In the genomic region with DNA sequence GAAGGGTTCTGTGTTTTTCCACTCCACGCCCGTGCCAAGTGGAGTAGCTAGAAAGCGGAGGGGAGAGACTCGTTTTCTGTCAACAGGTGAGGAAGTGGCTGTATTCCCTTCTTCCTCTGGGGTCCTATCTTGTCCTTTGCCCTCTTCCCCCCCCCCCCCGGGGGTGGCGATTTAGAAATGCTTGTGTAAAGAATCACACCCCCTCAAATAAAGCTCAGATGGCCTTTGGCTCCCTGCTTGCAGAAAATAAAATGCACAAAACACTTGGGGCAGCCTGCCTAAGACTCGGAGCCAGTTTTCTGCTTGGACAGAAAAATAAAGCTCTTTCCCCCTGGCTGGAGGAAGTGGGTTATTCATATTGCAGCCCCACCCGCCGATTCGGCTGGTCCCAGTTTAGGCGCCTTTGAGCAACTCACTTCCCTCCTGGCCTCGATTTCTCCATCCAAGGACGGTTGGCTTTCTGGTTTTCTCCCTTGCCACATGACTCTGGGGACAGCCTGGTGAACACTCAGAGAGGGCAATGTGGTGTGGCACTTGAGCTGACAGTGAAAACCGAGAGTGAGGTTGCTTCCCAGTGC, we compare ENCODE assay signal across 8 mouse cellular contexts. TPM values are rescaled to one million over a fixed set of nuclear protein-coding genes. Genes with fewer than 3 reads are reported as not detected.
A peak's percentile ranks its signal among the peaks of the same experiment; 100 is the strongest.
DNase-seq lines count a peak whose midpoint lies in the region; ATAC-seq and TF ChIP-seq lines count a peak whose summit lies in the region.

No protein-coding gene starts in this region.

- no peaks in the 10 kb centered on the region; the same call in 1 of the 2 replicates for H3K4me1 ChIP-seq in embryonic facial prominence, embryonic 11.5 days (ENCODE audit: control insufficient read depth, insufficient read depth, low read length)
- peaks cover 16% of the 10 kb centered on the region; the same call in 1 of the 2 replicates for H3K4me1 ChIP-seq in heart, postnatal 0 days (ENCODE audit: control insufficient read depth, insufficient read depth)
- H3K4me1 ChIP-seq in limb, embryonic 14.5 days (ENCODE audit: control insufficient read depth, insufficient read depth, low read length): peaks cover 36% of the 10 kb centered on the region
- H3K4me1 ChIP-seq in midbrain, embryonic 16.5 days (ENCODE audit: control insufficient read depth, insufficient read depth, low read length): peaks cover 5% of the 10 kb centered on the region

- TF ChIP-seq EP300 in heart, postnatal 0 days (IDR thresholded peaks at IDR 0.05; ENCODE audit: low read depth): no peak

- H3K36me3 ChIP-seq in embryonic facial prominence, embryonic 11.5 days (replicated peaks; ENCODE audit: control insufficient read depth, insufficient read depth, low read depth, low read length): no peaks in the 10 kb centered on the region
- no peaks in the 10 kb centered on the region for H3K36me3 ChIP-seq in heart, postnatal 0 days (replicated peaks; ENCODE audit: control insufficient read depth, insufficient read depth, low read length)
- no peaks in the 10 kb centered on the region for H3K36me3 ChIP-seq in limb, embryonic 14.5 days (ENCODE audit: control insufficient read depth, insufficient read depth, low read length)
- H3K36me3 ChIP-seq in midbrain, embryonic 16.5 days (ENCODE audit: control insufficient read depth, insufficient read depth, low read length): no peaks in the 10 kb centered on the region

- TF ChIP-seq POLR2A in limb, embryonic 14.5 days (IDR thresholded peaks at IDR 0.05; ENCODE audit: borderline replicate concordance, extremely low read depth, insufficient read depth, insufficient read length): no peak

- no peaks in the 10 kb centered on the region for H3K27me3 ChIP-seq in embryonic facial prominence, embryonic 11.5 days (ENCODE audit: control insufficient read depth, insufficient read depth, low read length)
- no peaks in the 10 kb centered on the region for H3K27me3 ChIP-seq in heart, postnatal 0 days (ENCODE audit: control insufficient read depth, insufficient read depth, low read length)
- no peaks in the 10 kb centered on the region for H3K27me3 ChIP-seq in limb, embryonic 14.5 days (ENCODE audit: control insufficient read depth, insufficient read depth, low read length)
- 0 out of 2 replicates have a peak, but pooled peaks cover 3% of the 10 kb centered on the region for H3K27me3 ChIP-seq in midbrain, embryonic 16.5 days (ENCODE audit: control insufficient read depth, insufficient read depth, low read depth, low read length)

- ATAC-seq in embryonic facial prominence, embryonic 11.5 days (replicated peaks; ENCODE audit: insufficient number of reproducible peaks, low FRiP score, low TSS enrichment, low read depth): no peak
- ATAC-seq in heart, postnatal 0 days (ENCODE audit: insufficient read depth, low read depth): no peak
- ATAC-seq in limb, embryonic 14.5 days (ENCODE audit: low FRiP score, low read depth): no peak
- ATAC-seq in midbrain, embryonic 16.5 days: no peak

- no peak overlapping the region for H3K9ac ChIP-seq in embryonic facial prominence, embryonic 11.5 days (replicated peaks; ENCODE audit: low read length)
- H3K9ac ChIP-seq in heart, postnatal 0 days (replicated peaks; ENCODE audit: low read depth, low read length): peak overlapping the region; percentile 51
- H3K9ac ChIP-seq in limb, embryonic 14.5 days (ENCODE audit: low read depth, low read length, severe bottlenecking): no peak overlapping the region
- 0 out of 2 replicates have a peak overlapping the region, but pooled peaks have one; percentile 45 for H3K9ac ChIP-seq in midbrain, embryonic 16.5 days (ENCODE audit: low read depth, low read length)

- TF ChIP-seq CTCF in heart, postnatal 0 days (IDR thresholded peaks at IDR 0.05; ENCODE audit: low read depth): no peak

- H3K9me3 ChIP-seq in embryonic facial prominence, embryonic 11.5 days (replicated peaks; ENCODE audit: control insufficient read depth, low read length): no peaks in the 10 kb centered on the region
- no peaks in the 10 kb centered on the region for H3K9me3 ChIP-seq in heart, postnatal 0 days (replicated peaks; ENCODE audit: control insufficient read depth, low read length)
- no peaks in the 10 kb centered on the region for H3K9me3 ChIP-seq in limb, embryonic 14.5 days (ENCODE audit: control insufficient read depth, low read length)
- peaks cover 2% of the 10 kb centered on the region for H3K9me3 ChIP-seq in midbrain, embryonic 16.5 days (replicated peaks; ENCODE audit: control insufficient read depth, low read length, poor library complexity, severe bottlenecking)

- DNase-seq in gastrocnemius, adult 18-20 months (ENCODE audit: low spot score): peak; percentile 59
- no peak for DNase-seq in gastrocnemius, postnatal 10 days
- no peak for DNase-seq in embryonic facial prominence, embryonic 11.5 days (ENCODE audit: low spot score)
- no peak for DNase-seq in heart, postnatal 0 days (ENCODE audit: low spot score)
- no peak for DNase-seq in limb, embryonic 14.5 days (ENCODE audit: low spot score)
- no peak for DNase-seq in ovary, postnatal 14 days (ENCODE audit: low spot score)
- no peak for DNase-seq in layer of hippocampus, postnatal 36 days

- 38% methylated on average over 14 of the region's 14 CpGs for WGBS in embryonic facial prominence, embryonic 11.5 days
- 28% methylated on average over 14 of the region's 14 CpGs for WGBS in heart, postnatal 0 days
- 29% methylated on average over 13 of the region's 14 CpGs for WGBS in limb, embryonic 14.5 days
- WGBS in midbrain, embryonic 16.5 days: 38% methylated on average over 11 of the region's 14 CpGs

- peak overlapping the region; percentile 61 for H3K4me2 ChIP-seq in embryonic facial prominence, embryonic 11.5 days (ENCODE audit: low read depth, low read length)
- peak overlapping the region; percentile 69 for H3K4me2 ChIP-seq in heart, postnatal 0 days (ENCODE audit: low read depth, low read length)
- H3K4me2 ChIP-seq in limb, embryonic 14.5 days (replicated peaks; ENCODE audit: low read depth, low read length, severe bottlenecking): peak overlapping the region; percentile 58
- peak overlapping the region; percentile 69 for H3K4me2 ChIP-seq in midbrain, embryonic 16.5 days (ENCODE audit: low read length)

- H3K27ac ChIP-seq in embryonic facial prominence, embryonic 11.5 days (replicated peaks; ENCODE audit: low read depth, low read length): no peak overlapping the region
- H3K27ac ChIP-seq in heart, postnatal 0 days (ENCODE audit: low read depth): 0 out of 2 replicates have a peak overlapping the region, but pooled peaks have one; percentile 49
- H3K27ac ChIP-seq in limb, embryonic 14.5 days (replicated peaks; ENCODE audit: low read depth, low read length): no peak overlapping the region
- no peak overlapping the region for H3K27ac ChIP-seq in midbrain, embryonic 16.5 days (ENCODE audit: low read length)

- peak overlapping the region; percentile 43 for H3K4me3 ChIP-seq in embryonic facial prominence, embryonic 11.5 days (ENCODE audit: low read depth, low read length)
- H3K4me3 ChIP-seq in heart, postnatal 0 days (ENCODE audit: low read depth, low read length): peak overlapping the region; percentile 56
- H3K4me3 ChIP-seq in limb, embryonic 14.5 days (replicated peaks; ENCODE audit: low read length): peak overlapping the region; percentile 47
- peak overlapping the region; percentile 36 for H3K4me3 ChIP-seq in midbrain, embryonic 16.5 days (ENCODE audit: low read depth, low read length)

RNA-seq across cellular contexts. Expression of a gene that starts 0.8 kb away (rescaled TPM):
- total RNA-seq in gastrocnemius, adult 18-20 months (2021): 1 to 10 TPM; 8.5 to 8.6 TPM
- 10 to 100 TPM; 15.1 to 20.0 TPM for total RNA-seq in gastrocnemius, postnatal 10 days (2021)
- 1.3 and 1.8 TPM in 2 replicates for polyA plus RNA-seq in embryonic facial prominence, embryonic 11.5 days (2014; fragmentation: Nextera tagmentation; extraction: Ambion mirVana)
- total RNA-seq in heart, postnatal 0 days (2014; rRNA removed; ENCODE audit: low replicate concordance): 4.2 and 16.0 TPM in 2 replicates
- 3.4 and 3.6 TPM in 2 replicates for polyA plus RNA-seq in heart, postnatal 0 days (2015; fragmentation: Nextera tagmentation; extraction: Ambion mirVana)
- 13.2 and 15.4 TPM in 2 replicates for polyA plus RNA-seq in limb, embryonic 14.5 days (2012; rRNA removed)
- 3.7 and 5.6 TPM in 2 replicates for polyA plus RNA-seq in limb, embryonic 14.5 days (2014; fragmentation: Nextera tagmentation; extraction: Ambion mirVana)
- polyA plus RNA-seq in midbrain, embryonic 16.5 days (2015; fragmentation: Nextera tagmentation; extraction: Ambion mirVana): 2.0 and 2.3 TPM in 2 replicates
- total RNA-seq in layer of hippocampus, postnatal 36 days (2021): 1 to 10 TPM; 7.6 to 8.7 TPM

RNA-seq across cellular contexts. Expression of a gene that starts 8.3 kb away (rescaled TPM):
- total RNA-seq in gastrocnemius, adult 18-20 months (2021): 10 to 100 TPM; 46.9 to 52.2 TPM
- 10 to 100 TPM; 36.7 to 38.0 TPM for total RNA-seq in gastrocnemius, postnatal 10 days (2021)
- 20.9 and 25.3 TPM in 2 replicates for polyA plus RNA-seq in embryonic facial prominence, embryonic 11.5 days (2014; fragmentation: Nextera tagmentation; extraction: Ambion mirVana)
- 38.1 and 38.3 TPM in 2 replicates for total RNA-seq in heart, postnatal 0 days (2014; rRNA removed; ENCODE audit: low replicate concordance)
- 43.9 and 47.2 TPM in 2 replicates for polyA plus RNA-seq in heart, postnatal 0 days (2015; fragmentation: Nextera tagmentation; extraction: Ambion mirVana)
- polyA plus RNA-seq in limb, embryonic 14.5 days (2012; rRNA removed): 33.9 and 44.6 TPM in 2 replicates
- polyA plus RNA-seq in limb, embryonic 14.5 days (2014; fragmentation: Nextera tagmentation; extraction: Ambion mirVana): 51.6 and 54.0 TPM in 2 replicates
- polyA plus RNA-seq in midbrain, embryonic 16.5 days (2015; fragmentation: Nextera tagmentation; extraction: Ambion mirVana): 28.7 and 30.6 TPM in 2 replicates
- total RNA-seq in layer of hippocampus, postnatal 36 days (2021): 10 to 100 TPM; 56.8 to 58.7 TPM

RNA-seq across cellular contexts. Expression of a gene that starts 35.4 kb away (rescaled TPM):
- under 1 TPM in 1 of 2 experiments, not detected in 1; 0.69 TPM for total RNA-seq in gastrocnemius, adult 18-20 months (2021)
- not detected for total RNA-seq in gastrocnemius, postnatal 10 days (2021)
- polyA plus RNA-seq in embryonic facial prominence, embryonic 11.5 days (2014; fragmentation: Nextera tagmentation; extraction: Ambion mirVana): not detected in 2 replicates
- total RNA-seq in heart, postnatal 0 days (2014; rRNA removed; ENCODE audit: low replicate concordance): not detected in 2 replicates
- polyA plus RNA-seq in heart, postnatal 0 days (2015; fragmentation: Nextera tagmentation; extraction: Ambion mirVana): not detected in 2 replicates
- 0.10 and 0.36 TPM in 2 replicates for polyA plus RNA-seq in limb, embryonic 14.5 days (2012; rRNA removed)
- not detected in 2 replicates for polyA plus RNA-seq in limb, embryonic 14.5 days (2014; fragmentation: Nextera tagmentation; extraction: Ambion mirVana)
- polyA plus RNA-seq in midbrain, embryonic 16.5 days (2015; fragmentation: Nextera tagmentation; extraction: Ambion mirVana): 0.36 TPM in 1 of 2 replicates, not detected in the other
- not detected for total RNA-seq in layer of hippocampus, postnatal 36 days (2021)

RNA-seq across cellular contexts. Expression of a gene that starts 39.1 kb away (rescaled TPM):
- under 1 TPM in 1 of 2 experiments, not detected in 1; 0.41 TPM for total RNA-seq in gastrocnemius, adult 18-20 months (2021)
- 1 to 10 TPM in 1 of 2 experiments, under 1 TPM in 1; 0.26 to 1.2 TPM for total RNA-seq in gastrocnemius, postnatal 10 days (2021)
- 3.6 and 4.9 TPM in 2 replicates for polyA plus RNA-seq in embryonic facial prominence, embryonic 11.5 days (2014; fragmentation: Nextera tagmentation; extraction: Ambion mirVana)
- total RNA-seq in heart, postnatal 0 days (2014; rRNA removed; ENCODE audit: low replicate concordance): 17.0 and 30.3 TPM in 2 replicates
- 20.7 TPM in 2 replicates for polyA plus RNA-seq in heart, postnatal 0 days (2015; fragmentation: Nextera tagmentation; extraction: Ambion mirVana)
- polyA plus RNA-seq in limb, embryonic 14.5 days (2012; rRNA removed): 1.2 and 1.3 TPM in 2 replicates
- polyA plus RNA-seq in limb, embryonic 14.5 days (2014; fragmentation: Nextera tagmentation; extraction: Ambion mirVana): 0.61 and 1.2 TPM in 2 replicates
- 5.1 and 5.6 TPM in 2 replicates for polyA plus RNA-seq in midbrain, embryonic 16.5 days (2015; fragmentation: Nextera tagmentation; extraction: Ambion mirVana)
- 1 to 10 TPM; 6.9 to 8.3 TPM for total RNA-seq in layer of hippocampus, postnatal 36 days (2021)

Comparison
In these comparisons a context has a peak if more than half of its experiments do, and no peak if none do; other contexts are left out.
1. H3K9ac ChIP-seq: peak in heart, postnatal 0 days (single experiment) and midbrain, embryonic 16.5 days (single experiment); none in embryonic facial prominence, embryonic 11.5 days (single experiment) and limb, embryonic 14.5 days (single experiment).
2. Peak in every context shown above with its lines, with median percentiles within 50 percentile points of each other: H3K4me2 ChIP-seq and H3K4me3 ChIP-seq.